Mouse (Mus musculus) megakaryocyte progenitor cell, adult 5-6 weeks (primary cell): Measurements from ENCODE around the gene Olfr1377. TPM values are rescaled to one million over a fixed set of nuclear protein-coding genes. Genes with fewer than 3 reads are reported as not detected.
"Not testable (repeated sequence)": the region's sequence is repeated elsewhere in the genome, so short reads cannot be mapped to it uniquely, and the experiment has no call there.

Experiments
- ATAC-seq: replicated peaks from 2 replicates; pipeline ENCODE4 v1.8.0; 2016; ENCODE audit warnings: mild to moderate bottlenecking, moderate TSS enrichment, inconsistent platforms; ENCODE audit not compliant: poor library complexity
- total RNA-seq, 2 experiments: library from RNA; stranded (forward) in 1 of 2; stranded (reverse) in 1 of 2; fragments of 157-497, 149-512 nt in 1 of 2; fragments of 200-1000 nt in 1 of 2; gene quantifications; 2 replicates each; pipeline versions ENCODE4 v1.2.3 to v1.2.4; 2015 to 2017

Gene Olfr1377
- total RNA-seq (2015): not detected in 2 replicates
- total RNA-seq (2017): not detected in 2 replicates

GRCm38 (mm10) chr11:50981667-50982066, at the start of gene Olfr1377:
Olfr1377 (plus strand) TSS chr11:50981967.
- no peak for ATAC-seq

GRCm38 (mm10) chr11:50932040-50932439, 49.7 kb upstream of the Olfr1377 start:
- no peak for ATAC-seq

- ATAC-seq: peak; percentile 63
These were observed 43.3 kb upstream of the Olfr1377 start for GRCm38 (mm10) chr11:50938435-50938834.

- ATAC-seq: peak; percentile 88
These were observed 42.0 kb upstream of the Olfr1377 start for GRCm38 (mm10) chr11:50939621-50940366.

GRCm38 (mm10) chr11:50942386-50942785, 39.4 kb upstream of the Olfr1377 start:
- no peak for ATAC-seq

- no peak for ATAC-seq
These were observed 38.3 kb upstream of the Olfr1377 start, which contains the start of gene 4933414I15Rik for GRCm38 (mm10) chr11:50943506-50943905. 4933414I15Rik (minus strand) TSS chr11:50943765.

- ATAC-seq: no peak
These were observed 29.5 kb upstream of the Olfr1377 start for GRCm38 (mm10) chr11:50952290-50952689.

- no peak for ATAC-seq
These were observed 28.1 kb upstream of the Olfr1377 start, which contains the start of gene Prop1 for GRCm38 (mm10) chr11:50953665-50954064. Prop1 (minus strand) TSS chr11:50953765.

GRCm38 (mm10) chr11:50964886-50965285, 16.9 kb upstream of the Olfr1377 start:
- ATAC-seq: no peak

GRCm38 (mm10) chr11:50966230-50966629, 15.5 kb upstream of the Olfr1377 start, which contains the start of gene Olfr1378:
Olfr1378 (plus strand) TSS chr11:50966530.
- ATAC-seq: no peak

- no peak for ATAC-seq
These were observed 4.6 kb upstream of the Olfr1377 start for GRCm38 (mm10) chr11:50977216-50977615.

GRCm38 (mm10) chr11:51003296-51003695, 21.5 kb downstream of the Olfr1377 start, which contains the start of gene Olfr51:
Olfr51 (plus strand) TSS chr11:51003596.
- no peak for ATAC-seq

GRCm38 (mm10) chr11:51011821-51012220, 30.1 kb downstream of the Olfr1377 start:
- ATAC-seq: no peak

GRCm38 (mm10) chr11:51013936-51014335, 32.2 kb downstream of the Olfr1377 start, which contains the start of gene Olfr54:
Olfr54 (plus strand) TSS chr11:51014236.
- no peak for ATAC-seq

- no peak for ATAC-seq
These were observed 34.6 kb downstream of the Olfr1377 start for GRCm38 (mm10) chr11:51016341-51016740.

GRCm38 (mm10) chr11:51026811-51027210, 45.0 kb downstream of the Olfr1377 start:
- ATAC-seq: not testable (repeated sequence)

GRCm38 (mm10) chr11:51029381-51029780, 47.6 kb downstream of the Olfr1377 start:
- not testable (repeated sequence) for ATAC-seq

- no peak for ATAC-seq
These were observed 48.5 kb downstream of the Olfr1377 start for GRCm38 (mm10) chr11:51030225-51030624.

GRCm38 (mm10) chr11:51032851-51033250, 51.1 kb downstream of the Olfr1377 start:
- 0 out of 2 replicates have a peak, but pooled peaks have one; percentile 37 for ATAC-seq

GRCm38 (mm10) chr11:51034141-51034540, 52.4 kb downstream of the Olfr1377 start:
- ATAC-seq: not testable (repeated sequence)

- no peak for ATAC-seq
These were observed 54.2 kb downstream of the Olfr1377 start for GRCm38 (mm10) chr11:51035951-51036350.
